Mouse (Mus musculus) bone marrow macrophage, adult 2 months (primary cell): ENCODE results near the gene Zfp428.

Source experiments
- CTCF ChIP-seq: IDR thresholded peaks from 2 replicates; pipeline ENCODE4 v1.5.1; 2012; ENCODE audit warnings: low read depth, mild to moderate bottlenecking, low read length, moderate library complexity
- POLR2A ChIP-seq: IDR thresholded peaks from 2 replicates; pipeline ENCODE4 v1.6.1; 2012; ENCODE audit warnings: mild to moderate bottlenecking, low read depth, low read length, borderline replicate concordance

DNA sequence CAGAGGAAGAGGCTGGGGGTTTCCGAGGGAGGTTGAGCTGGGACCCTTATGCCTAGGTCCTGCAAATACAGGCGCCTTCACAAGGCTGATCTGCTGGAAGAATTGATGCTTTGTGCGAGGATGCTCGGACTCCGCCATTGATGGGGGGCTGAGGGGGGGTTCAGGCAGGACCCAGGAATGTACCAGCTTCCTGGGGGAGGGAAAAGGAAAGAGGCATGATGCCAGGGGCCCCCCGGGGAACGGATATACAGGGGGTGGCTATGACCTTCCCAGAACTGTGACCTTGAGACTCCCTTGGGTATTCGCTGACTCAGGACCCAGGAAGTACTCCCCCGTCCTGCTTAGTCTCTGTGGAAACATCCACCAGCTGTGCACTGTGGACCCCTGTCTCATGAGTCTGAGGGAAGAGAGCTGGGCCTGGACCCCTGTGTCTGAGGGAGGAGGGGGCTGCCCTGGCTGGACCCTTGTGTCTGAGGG lies 20.1 kb upstream of the Zfp428 start:
- TF ChIP-seq CTCF (no peak), POLR2A (no peak)
